Mouse (Mus musculus): ENCODE measurements at regions not wholly inside any gene's neighbourhood (a gene's known extent, or its start where the extent isn't known, plus 50 kb on each side); places are given as distances from the start of the nearest gene placed in this dataset.
"Not testable (repeated sequence)": the region's sequence is repeated elsewhere in the genome, so short reads cannot be mapped to it uniquely, and the experiment has no call there.

DNA sequence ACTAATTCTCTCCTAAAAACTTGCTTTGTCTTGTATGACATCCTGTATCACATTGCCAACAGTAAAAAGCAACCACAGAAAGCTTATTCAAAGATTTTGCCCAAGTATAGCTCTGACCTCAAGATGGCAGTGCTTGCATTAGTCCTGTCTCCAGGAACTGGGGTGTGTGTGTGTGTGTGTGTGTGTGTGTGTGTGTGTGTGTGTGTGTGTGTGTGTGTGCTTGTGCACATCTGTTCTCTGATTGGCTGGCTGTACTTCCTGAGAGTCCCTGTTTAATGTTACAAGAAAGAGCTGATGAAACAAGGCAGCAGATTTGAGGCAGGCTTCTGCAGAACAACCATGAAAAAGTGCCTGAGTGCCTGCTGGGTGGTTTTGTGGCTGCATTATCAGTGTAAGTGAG lies 639.2 kb upstream of the Olfr1507 start:
- not testable (repeated sequence) for DNase-seq (ENCODE audit: low spot score in 2 of 2)

DNA sequence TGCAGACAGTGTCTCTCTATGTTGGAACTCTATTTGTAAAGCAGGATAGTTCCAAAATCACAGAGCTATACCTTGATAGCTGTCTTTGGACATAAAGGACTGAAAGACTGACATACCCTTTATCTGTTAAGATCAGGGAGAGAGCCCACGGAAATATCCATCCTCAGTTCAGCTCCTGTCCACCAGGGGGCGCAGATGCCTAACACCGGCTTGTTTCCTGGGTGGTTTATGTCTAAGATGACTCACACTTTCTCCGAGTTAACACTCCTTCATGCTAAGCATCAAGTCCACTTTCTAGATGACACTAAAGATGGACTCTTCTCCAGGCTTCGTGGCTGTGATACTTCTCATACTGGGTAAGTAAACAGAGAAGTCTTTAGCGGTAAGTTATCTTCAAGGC lies 636.8 kb upstream of the Olfr1507 start:
- DNase-seq (ENCODE audit: low spot score in 2 of 2) = not testable (repeated sequence)

DNA sequence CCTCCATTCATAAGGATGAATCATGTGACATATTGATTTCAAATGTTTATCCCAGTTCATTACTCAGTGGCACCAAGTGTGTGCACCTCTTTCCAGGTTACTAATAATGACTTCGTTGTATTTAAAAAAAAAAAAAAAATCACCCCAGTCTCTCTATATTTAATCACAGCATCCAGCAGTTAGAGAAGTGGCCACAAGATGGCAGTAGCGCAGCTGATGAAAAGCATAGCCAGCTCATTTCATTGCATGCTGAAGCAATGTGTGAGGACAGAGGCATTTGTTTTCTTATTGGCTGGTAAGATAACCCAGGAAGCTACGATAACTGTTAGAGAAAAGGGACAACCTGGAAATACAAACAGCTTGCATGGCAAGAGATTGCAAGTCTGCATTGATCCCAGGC lies 626.2 kb upstream of the Olfr1507 start:
- not testable (repeated sequence) for DNase-seq (ENCODE audit: low spot score in 2 of 2)

- not testable (repeated sequence) for DNase-seq (ENCODE audit: low spot score in 2 of 2)
Observed at GRCm38 (mm10) chr14:53109732-53110131, 614.2 kb upstream of the Olfr1507 start.

- not testable (repeated sequence) for DNase-seq (ENCODE audit: low spot score in 2 of 2)
Observed at GRCm38 (mm10) chr14:53101362-53101761, 605.8 kb upstream of the Olfr1507 start.

DNA sequence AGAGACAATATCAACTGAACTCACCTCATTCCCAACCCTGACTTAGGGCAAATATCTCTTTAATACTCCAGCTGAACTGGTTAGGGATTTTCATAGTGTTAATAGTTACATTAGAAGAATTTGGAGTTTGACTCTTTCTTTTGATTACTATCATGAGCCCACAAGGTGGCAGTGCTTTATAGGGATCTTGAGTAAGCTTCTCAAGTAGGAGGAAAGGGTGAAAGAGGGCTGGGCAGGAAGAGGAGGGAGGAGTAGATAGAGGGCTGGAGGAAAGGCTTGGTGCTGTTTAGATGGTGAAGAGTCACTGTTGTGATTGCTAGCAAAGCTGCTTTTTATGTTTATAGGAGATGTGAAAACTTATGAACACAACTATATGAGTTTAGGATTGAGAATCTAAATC lies 595.4 kb upstream of the Olfr1507 start:
- not testable (repeated sequence) for DNase-seq (ENCODE audit: low spot score in 2 of 2)

DNA sequence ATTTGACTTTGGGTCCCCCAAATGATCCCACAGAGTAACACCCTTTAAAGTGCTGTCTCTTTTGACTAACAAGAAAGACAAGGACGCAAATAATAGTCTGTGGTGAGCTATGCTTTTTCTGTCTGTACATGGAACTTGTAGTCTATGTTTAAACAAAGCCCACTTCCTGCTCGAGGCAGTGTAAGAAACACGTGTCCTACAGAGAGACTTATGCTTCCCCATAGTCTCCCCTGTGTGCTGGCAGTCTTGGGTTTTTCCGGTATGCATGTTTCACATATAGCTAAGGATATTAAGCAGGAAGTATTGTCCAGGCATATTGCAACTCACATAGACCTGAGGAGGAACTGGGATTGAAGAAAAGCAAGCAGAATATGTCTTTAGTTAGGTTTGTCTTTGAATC lies 586.3 kb upstream of the Olfr1507 start:
- DNase-seq (ENCODE audit: low spot score in 2 of 2) = not testable (repeated sequence)

DNA sequence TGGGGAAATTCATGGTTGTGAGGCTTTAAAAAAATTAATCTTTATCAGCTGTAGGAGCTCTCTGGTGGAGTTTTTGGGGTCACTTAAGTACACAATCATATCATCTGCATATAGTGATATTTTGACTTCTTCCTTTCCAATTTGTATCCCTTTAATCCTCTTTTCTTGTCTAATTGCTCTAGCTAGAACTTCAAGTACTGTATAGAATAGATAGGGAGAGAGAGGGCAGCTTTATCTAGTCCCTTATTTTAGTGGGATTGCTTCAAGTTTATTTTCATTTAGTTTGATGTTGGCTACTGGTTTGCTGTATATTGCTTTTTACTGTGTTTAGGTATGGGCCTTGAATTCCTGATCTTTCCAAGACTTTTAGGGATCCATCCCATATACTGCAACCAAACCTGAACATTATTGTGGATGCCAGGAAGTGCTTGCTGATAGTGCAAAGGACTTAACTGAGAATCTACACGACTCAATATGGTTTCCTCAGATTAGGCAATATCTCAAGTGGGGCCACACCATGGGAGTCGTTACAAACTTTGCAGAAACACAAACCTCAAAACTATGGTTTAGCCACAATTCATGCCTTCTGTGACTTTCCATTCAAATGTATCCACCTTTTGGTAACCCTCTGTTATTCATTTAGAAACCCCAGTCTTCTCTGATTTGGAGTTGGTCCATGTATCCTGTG lies 585.6 kb upstream of the Olfr1507 start:
- not testable (repeated sequence) for DNase-seq (ENCODE audit: low spot score in 2 of 2)

- DNase-seq (ENCODE audit: low spot score in 2 of 2) = not testable (repeated sequence)
Observed at GRCm38 (mm10) chr14:53080556-53080955, 585.0 kb upstream of the Olfr1507 start.

GRCm38 (mm10) chr14:53075937-53076336 lies 580.4 kb upstream of the Olfr1507 start:
- not testable (repeated sequence) for DNase-seq (ENCODE audit: low spot score in 2 of 2)

DNA sequence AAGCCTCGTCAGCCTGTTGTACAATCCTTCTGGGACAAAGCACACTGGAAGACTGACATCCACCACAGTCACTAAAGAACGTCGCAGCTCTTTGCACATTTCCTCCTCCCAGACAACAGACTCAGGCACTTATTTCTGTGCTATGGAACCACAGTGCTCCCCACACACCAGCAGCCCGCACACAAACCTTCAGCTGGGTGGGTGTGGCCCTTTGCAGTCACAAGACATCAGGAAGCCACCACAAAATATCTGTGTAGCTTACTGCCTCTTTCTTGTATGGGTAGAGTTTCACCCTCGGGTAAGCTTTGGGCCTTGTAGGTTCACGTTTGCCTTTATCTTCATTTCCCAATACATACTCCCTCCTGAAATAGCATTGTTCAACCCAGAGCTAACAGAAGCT lies 577.6 kb upstream of the Olfr1507 start:
- not testable (repeated sequence) for DNase-seq (ENCODE audit: low spot score in 2 of 2)

DNA sequence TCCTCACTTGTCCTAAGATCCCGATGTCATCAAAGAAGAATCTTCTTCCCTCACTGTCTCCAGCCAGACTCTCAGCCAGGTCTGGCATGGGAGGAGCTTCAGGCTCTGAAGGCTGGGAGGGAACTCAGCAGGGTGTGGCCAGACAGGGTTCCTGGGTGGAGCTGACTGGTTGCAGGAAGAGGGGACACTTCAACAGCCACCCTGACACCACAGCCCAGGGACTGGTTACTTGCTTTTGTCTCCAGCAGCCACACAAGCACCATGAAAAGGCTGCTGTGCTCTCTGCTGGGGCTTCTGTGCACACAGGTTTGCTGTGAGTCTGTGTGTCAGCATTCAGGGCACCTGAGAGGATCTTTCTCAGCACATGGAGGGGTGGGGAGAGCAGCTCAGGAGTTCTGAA lies 577.0 kb upstream of the Olfr1507 start:
- DNase-seq (ENCODE audit: low spot score in 2 of 2) = not testable (repeated sequence)

DNA sequence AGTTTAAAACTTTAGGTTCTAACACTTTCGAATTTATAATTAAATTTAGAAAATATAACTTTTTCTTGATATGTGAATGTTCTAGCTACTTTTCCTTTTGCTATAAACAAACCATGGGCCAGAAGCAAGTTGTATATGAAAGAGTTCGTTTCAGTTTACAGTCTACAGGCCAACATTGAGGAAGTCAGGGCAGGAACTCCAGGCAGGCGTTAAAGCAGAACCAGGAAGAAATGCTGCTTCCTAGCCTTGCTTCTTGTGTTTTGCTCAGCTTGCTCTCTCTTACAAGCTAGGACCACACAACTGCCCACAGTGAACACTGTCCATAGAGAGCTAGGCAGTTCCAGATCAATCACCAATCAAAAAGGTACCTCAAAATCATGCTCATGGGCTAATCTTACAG lies 558.9 kb upstream of the Olfr1507 start:
- not testable (repeated sequence) for DNase-seq (ENCODE audit: low spot score in 2 of 2)

- not testable (repeated sequence) for DNase-seq (ENCODE audit: low spot score in 2 of 2)
Observed at GRCm38 (mm10) chr14:53053465-53054123, 558.0 kb upstream of the Olfr1507 start.

GRCm38 (mm10) chr14:53047683-53048082 lies 552.1 kb upstream of the Olfr1507 start:
- not testable (repeated sequence) for DNase-seq (ENCODE audit: low spot score in 2 of 2)

DNA sequence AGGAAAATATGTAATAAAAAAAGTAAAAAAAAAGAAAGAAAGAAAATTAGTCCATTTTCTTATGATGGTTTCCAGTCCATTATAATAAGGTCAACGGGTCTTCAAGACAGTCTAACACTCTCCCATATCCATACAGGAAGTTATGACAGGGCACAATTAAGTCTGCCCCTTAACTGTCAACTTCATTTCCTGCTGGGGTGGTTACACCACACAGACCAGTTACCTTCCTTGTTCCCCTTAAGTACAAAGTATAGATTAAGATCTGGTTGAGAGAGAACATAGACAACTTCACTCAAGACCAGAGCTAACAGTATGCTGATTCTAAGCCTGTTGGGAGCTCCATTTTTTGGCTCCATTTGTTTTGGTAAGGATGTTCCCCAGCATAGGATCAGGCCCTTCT lies 551.4 kb upstream of the Olfr1507 start:
- not testable (repeated sequence) for DNase-seq (ENCODE audit: low spot score in 2 of 2)

DNA sequence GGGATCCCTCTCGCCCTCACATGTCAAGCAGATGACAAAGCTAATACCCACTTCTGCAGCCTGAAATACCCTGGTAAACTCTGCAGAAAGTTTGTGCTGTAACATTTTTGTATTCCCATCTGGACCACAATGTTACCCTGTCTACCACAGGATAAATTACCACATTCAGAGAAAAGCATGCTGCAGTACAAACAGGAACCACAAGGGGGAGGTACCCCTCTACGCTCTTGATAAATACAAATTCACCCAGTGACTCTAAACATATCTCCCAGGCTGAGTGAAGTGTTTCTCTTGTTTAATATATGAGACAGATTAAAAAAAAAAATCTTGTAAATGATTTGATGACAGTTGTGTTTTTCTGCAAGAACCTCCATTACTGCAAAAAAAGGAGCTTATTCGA lies 549.8 kb upstream of the Olfr1507 start:
- DNase-seq (ENCODE audit: low spot score in 2 of 2) = not testable (repeated sequence)

- not testable (repeated sequence) for DNase-seq (ENCODE audit: low spot score in 2 of 2)
Observed at GRCm38 (mm10) chr14:53044101-53044500, 548.6 kb upstream of the Olfr1507 start.

DNA sequence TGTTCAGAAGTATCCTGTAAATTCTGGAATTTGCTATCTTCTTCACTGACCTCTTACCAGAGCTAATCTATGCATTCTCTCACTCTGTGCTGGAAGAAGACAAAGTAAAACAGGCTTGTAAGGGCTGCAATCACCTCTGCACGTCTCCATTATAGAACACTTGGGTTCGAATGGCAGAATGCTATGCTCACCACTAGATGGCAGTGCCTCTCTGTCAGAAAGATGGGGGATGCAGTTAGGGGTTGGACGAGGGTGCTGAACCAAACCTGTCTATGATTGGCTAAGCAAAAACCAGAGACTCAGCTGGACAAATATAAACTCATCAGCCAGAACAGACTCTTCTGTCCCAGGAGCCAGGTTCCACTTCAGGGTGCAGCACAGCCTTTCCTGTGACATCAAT lies 546.5 kb upstream of the Olfr1507 start:
- DNase-seq (ENCODE audit: low spot score in 2 of 2) = not testable (repeated sequence)

DNA sequence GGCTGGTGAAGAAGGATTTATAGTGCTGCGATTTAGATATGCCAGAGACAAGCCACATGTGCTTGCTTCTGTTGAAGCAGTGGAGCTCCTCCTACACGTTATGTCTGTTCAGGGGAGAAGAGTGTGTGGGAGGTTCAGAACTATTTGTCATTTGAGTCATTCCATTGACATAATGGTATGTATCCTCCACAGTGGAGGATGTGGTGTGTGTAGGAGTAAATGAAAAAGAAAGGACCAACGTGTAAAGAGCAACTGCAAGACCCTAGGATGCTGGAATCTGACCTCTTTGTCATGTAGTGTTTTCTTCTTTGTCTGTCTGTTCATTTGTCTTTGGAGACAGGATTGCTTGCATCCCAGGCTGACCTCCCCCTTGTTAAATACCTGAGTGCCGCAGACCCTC lies 543.9 kb upstream of the Olfr1507 start:
- not testable (repeated sequence) for DNase-seq (ENCODE audit: low spot score in 2 of 2)

DNA sequence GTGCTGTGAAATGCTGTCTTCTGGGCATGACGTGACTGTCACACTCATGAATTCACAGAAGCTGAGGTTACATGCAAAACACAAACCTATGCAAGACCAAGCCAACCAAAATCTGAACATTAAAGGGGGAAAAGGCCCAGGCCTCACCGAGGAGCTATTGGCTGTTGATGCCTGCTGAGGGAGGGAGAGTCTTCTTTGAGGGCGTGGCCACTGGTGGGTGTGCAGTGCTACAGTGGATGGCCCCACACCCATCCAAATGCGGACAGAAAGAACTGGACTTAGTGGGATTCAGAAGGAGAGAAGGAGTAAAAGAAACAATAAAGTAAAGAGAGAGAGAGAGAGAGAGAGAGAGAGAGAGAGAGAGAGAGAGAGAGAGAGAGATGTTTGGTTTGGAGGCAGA lies 539.4 kb upstream of the Olfr1507 start:
- not testable (repeated sequence) for DNase-seq (ENCODE audit: low spot score in 2 of 2)

DNA sequence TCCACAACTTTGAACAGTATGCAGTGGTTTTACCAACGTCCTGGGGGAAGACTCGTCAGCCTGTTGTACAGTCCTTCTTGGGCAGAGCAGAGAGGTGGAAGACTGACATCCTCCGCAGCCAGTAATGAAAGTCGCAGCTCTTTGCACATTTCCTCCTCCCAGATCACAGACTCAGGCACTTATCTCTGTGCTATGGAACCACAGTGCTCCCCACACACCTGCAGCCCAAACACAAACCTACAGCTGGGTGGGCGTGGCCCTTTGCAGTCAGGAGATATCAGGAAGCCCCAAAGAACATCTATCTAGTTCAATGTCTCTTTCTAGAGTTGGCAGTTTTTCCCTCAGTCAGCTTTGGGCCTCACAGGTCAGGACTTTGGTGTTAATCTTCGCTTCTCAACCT lies 537.7 kb upstream of the Olfr1507 start:
- DNase-seq (ENCODE audit: low spot score in 2 of 2) = not testable (repeated sequence)

DNA sequence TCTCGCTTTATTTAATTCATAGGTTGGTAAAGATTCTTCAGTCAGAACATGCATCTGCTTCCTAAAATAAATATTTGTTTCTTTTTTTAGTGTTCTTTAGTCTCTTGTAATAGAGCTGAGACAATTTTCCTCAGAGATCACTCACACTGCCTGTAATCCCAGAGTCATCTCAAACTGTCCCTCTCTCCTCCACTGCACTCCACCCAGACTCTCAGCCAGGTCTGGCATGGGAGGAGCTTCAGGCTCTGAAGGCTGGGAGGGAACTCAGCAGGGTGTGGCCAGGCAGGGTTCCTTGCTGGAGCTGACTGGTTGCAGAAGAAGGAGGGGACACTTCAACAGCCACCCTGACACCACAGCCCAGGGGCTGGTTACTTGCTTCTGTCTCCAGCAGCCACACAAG lies 536.9 kb upstream of the Olfr1507 start:
- DNase-seq (ENCODE audit: low spot score in 2 of 2) = not testable (repeated sequence)
